21 mouse cellular contexts compared by ENCODE assay signal in the genomic region with DNA sequence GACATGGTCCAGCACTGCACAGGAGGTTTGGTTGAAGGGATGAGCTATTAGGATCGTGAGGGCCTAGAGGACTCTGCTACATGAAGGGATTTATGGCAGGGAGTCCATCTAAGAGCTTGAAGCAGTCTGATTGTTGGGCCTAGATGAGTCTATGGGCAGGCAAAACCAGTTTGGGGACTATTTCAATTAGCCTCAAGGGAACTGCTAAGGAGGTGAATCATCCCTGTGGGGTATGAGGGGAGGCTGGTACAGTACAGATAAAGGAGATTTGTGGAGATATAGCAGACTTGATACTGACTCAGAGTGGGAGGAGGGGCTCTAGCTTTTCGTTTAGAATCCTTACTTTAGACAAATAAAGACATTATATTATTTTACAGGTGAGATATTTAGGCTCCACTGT.
"Had no signal": no experiment of that assay in that cellular context is flagged by ENCODE, and none has a peak within 500 bp of the region (broad histone marks: within the 10 kb centered on the region; RNA-seq: fewer than 3 reads in every experiment).

No protein-coding gene starts in this region.

- H3K9me3 ChIP-seq: intestine, embryonic 15.5 days; limb, embryonic 10.5 days; limb, embryonic 13.5 days; liver, embryonic 12.5 days; liver, embryonic 15.5 days; lung, embryonic 15.5 days; midbrain, embryonic 12.5 days; midbrain, embryonic 15.5 days; neural tube, embryonic 12.5 days; neural tube, embryonic 15.5 days had no signal

- H3K9ac ChIP-seq: intestine, embryonic 15.5 days; limb, embryonic 13.5 days; liver, embryonic 12.5 days; liver, embryonic 15.5 days; lung, embryonic 15.5 days; midbrain, embryonic 12.5 days; midbrain, embryonic 15.5 days; neural tube, embryonic 12.5 days; neural tube, embryonic 15.5 days had no signal

- H3K27me3 ChIP-seq: intestine, embryonic 15.5 days; limb, embryonic 13.5 days; lung, embryonic 15.5 days; midbrain, embryonic 12.5 days; midbrain, embryonic 15.5 days; neural tube, embryonic 12.5 days; neural tube, embryonic 15.5 days had no signal

- H3K36me3 ChIP-seq: intestine, embryonic 15.5 days; limb, embryonic 10.5 days; limb, embryonic 13.5 days; liver, embryonic 12.5 days; liver, embryonic 15.5 days; lung, embryonic 15.5 days; midbrain, embryonic 12.5 days; midbrain, embryonic 15.5 days; neural tube, embryonic 12.5 days; neural tube, embryonic 15.5 days had no signal

- DNase-seq: kidney, adult 18-20 months; layer of hippocampus, adult 9-11 months; liver; lung, adult 18-20 months; lung, postnatal 14 days; right cerebral cortex, adult 18-20 months; right cerebral cortex, postnatal 14 days; right cerebral cortex, postnatal 4 days; thymus, postnatal 36 days had no signal

- H3K4me2 ChIP-seq: intestine, embryonic 15.5 days; limb, embryonic 13.5 days; liver, embryonic 12.5 days; liver, embryonic 15.5 days; lung, embryonic 15.5 days; midbrain, embryonic 12.5 days; midbrain, embryonic 15.5 days; neural tube, embryonic 12.5 days; neural tube, embryonic 15.5 days had no signal

- ATAC-seq: intestine, embryonic 15.5 days; liver, embryonic 12.5 days; midbrain, embryonic 15.5 days had no signal

- H3K27ac ChIP-seq: intestine, embryonic 15.5 days; layer of hippocampus, adult 2 months; limb, embryonic 10.5 days; limb, embryonic 13.5 days; liver, embryonic 12.5 days; liver, embryonic 15.5 days; lung, embryonic 15.5 days; macrophage; midbrain, embryonic 12.5 days; midbrain, embryonic 15.5 days; neural tube, embryonic 12.5 days; neural tube, embryonic 15.5 days had no signal

- H3K4me3 ChIP-seq: intestine, embryonic 15.5 days; layer of hippocampus, adult 2 months; limb, embryonic 10.5 days; limb, embryonic 13.5 days; liver, embryonic 12.5 days; liver, embryonic 15.5 days; lung, embryonic 15.5 days; midbrain, embryonic 12.5 days; midbrain, embryonic 15.5 days; neural tube, embryonic 12.5 days; neural tube, embryonic 15.5 days had no signal

- H3K4me1 ChIP-seq: intestine, embryonic 15.5 days; lung, embryonic 15.5 days; midbrain, embryonic 12.5 days; midbrain, embryonic 15.5 days; neural tube, embryonic 12.5 days; neural tube, embryonic 15.5 days had no signal
